Mouse (Mus musculus): ENCODE data around the gene Hoxd12. TPM values are rescaled to one million over a fixed set of nuclear protein-coding genes. Genes with fewer than 3 reads are reported as not detected.

Hoxd12 gene
- total RNA-seq, 2 experiments from 2014 or later = not detected

- intact Hi-C loops (cut with DNase I) = loop anchor here (10.0 kb wide), 1 partner anchor 1411 kb away; no protein-coding TSS in a partner anchor
These were observed 18.6 kb downstream of the Hoxd12 start for GRCm38 (mm10) chr2:74693432-74693827.

GRCm38 (mm10) chr2:74694066-74694465 lies 19.3 kb downstream of the Hoxd12 start:
- no peak for DNase-seq
- intact Hi-C loops (cut with DNase I) = loop anchor here (10.0 kb wide), 1 partner anchor 1411 kb away; no protein-coding TSS in a partner anchor

More at GRCm38 (mm10) chr2:74693432-74693827, 18.6 kb downstream of the Hoxd12 start:
- no peak for DNase-seq

GRCm38 (mm10) chr2:74695383-74695782 lies 20.6 kb downstream of the Hoxd12 start:
- intact Hi-C loops (cut with DNase I) = loop anchor here (10.0 kb wide), 1 partner anchor 1409 kb away; no protein-coding TSS in a partner anchor
- no peak for DNase-seq

GRCm38 (mm10) chr2:74695813-74696430 lies 21.1 kb downstream of the Hoxd12 start:
- intact Hi-C loops (cut with DNase I) = loop anchor here (10.0 kb wide), 1 partner anchor 1409 kb away; no protein-coding TSS in a partner anchor
- no peak for DNase-seq

- intact Hi-C loops (cut with DNase I) = loop anchor here (10.0 kb wide), 1 partner anchor 1408 kb away; no protein-coding TSS in a partner anchor
- DNase-seq = no peak
These were observed 21.9 kb downstream of the Hoxd12 start for GRCm38 (mm10) chr2:74696442-74697335.

GRCm38 (mm10) chr2:74697567-74698121 lies 22.8 kb downstream of the Hoxd12 start, which contains the start of gene Hoxd9:
TSS of gene Hoxd9 (plus strand) at chr2:74697727.
- intact Hi-C loops (cut with DNase I) = loop anchor here (10.0 kb wide), 1 partner anchor 1407 kb away; no protein-coding TSS in a partner anchor
- no peak for DNase-seq

- no peak for DNase-seq
- intact Hi-C loops (cut with DNase I) = loop anchor here (10.0 kb wide), 1 partner anchor 1406 kb away; no protein-coding TSS in a partner anchor
These were observed 23.6 kb downstream of the Hoxd12 start for GRCm38 (mm10) chr2:74698201-74699052.

GRCm38 (mm10) chr2:74699053-74699430 lies 24.2 kb downstream of the Hoxd12 start:
- intact Hi-C loops (cut with DNase I) = loop anchor here (10.0 kb wide), 1 partner anchor 1406 kb away; no protein-coding TSS in a partner anchor
- DNase-seq = no peak

GRCm38 (mm10) chr2:74699664-74700545 lies 25.1 kb downstream of the Hoxd12 start:
- intact Hi-C loops (cut with DNase I) = loop anchor here (5.0 to 10.0 kb wide), 2 partner anchors 437 to 1405 kb away; no protein-coding TSS in a partner anchor
- no peak for DNase-seq

- intact Hi-C loops (cut with DNase I) = loop anchor here (5.0 kb wide), 1 partner anchor 437 kb away; no protein-coding TSS in a partner anchor
- DNase-seq = no peak
These were observed 25.8 kb downstream of the Hoxd12 start for GRCm38 (mm10) chr2:74700546-74701112.

- intact Hi-C loops (cut with DNase I) = loop anchor here (1.0 to 5.0 kb wide), 2 partner anchors 435 to 886 kb away; no protein-coding TSS in a partner anchor
- peak; percentile 79 for DNase-seq
These were observed 27.4 kb downstream of the Hoxd12 start for GRCm38 (mm10) chr2:74701949-74702819.

- intact Hi-C loops (cut with DNase I) = loop anchor here (1.0 to 5.0 kb wide), 2 partner anchors 434 to 885 kb away; no protein-coding TSS in a partner anchor
- no peak for DNase-seq
These were observed 28.0 kb downstream of the Hoxd12 start for GRCm38 (mm10) chr2:74702820-74703219.

- no peak for DNase-seq
- intact Hi-C loops (cut with DNase I) = loop anchor here (5.0 kb wide), 1 partner anchor 434 kb away; no protein-coding TSS in a partner anchor
These were observed 28.5 kb downstream of the Hoxd12 start for GRCm38 (mm10) chr2:74703317-74703716.

- intact Hi-C loops (cut with DNase I) = loop anchor here (5.0 kb wide), 1 partner anchor 433 kb away; no protein-coding TSS in a partner anchor
These were observed 29.0 kb downstream of the Hoxd12 start for GRCm38 (mm10) chr2:74703720-74704392.

GRCm38 (mm10) chr2:74704393-74704998 lies 29.7 kb downstream of the Hoxd12 start, which contains the start of gene Hoxd8:
TSS of gene Hoxd8 (plus strand) at chr2:74704615.
- no peak for DNase-seq
- intact Hi-C loops (cut with DNase I) = loop anchor here (5.0 kb wide), 1 partner anchor 433 kb away; no protein-coding TSS in a partner anchor

More at GRCm38 (mm10) chr2:74703720-74704392, 29.0 kb downstream of the Hoxd12 start:
- DNase-seq = no peak

- DNase-seq = no peak
- intact Hi-C loops (cut with DNase I) = loop anchor here (5.0 kb wide), 1 partner anchor 432 kb away; no protein-coding TSS in a partner anchor
These were observed 30.2 kb downstream of the Hoxd12 start for GRCm38 (mm10) chr2:74704999-74705466.
